Mouse (Mus musculus): ENCODE measurements around the gene Gsta2. TPM values are rescaled to one million over a fixed set of nuclear protein-coding genes. Genes with fewer than 3 reads are reported as not detected.
"Not testable (repeated sequence)": the region's sequence is repeated elsewhere in the genome, so short reads cannot be mapped to it uniquely, and the experiment has no call there.

Gsta2 gene
- polyA plus RNA-seq, 1 experiment from 2014 or later: not detected

DNA sequence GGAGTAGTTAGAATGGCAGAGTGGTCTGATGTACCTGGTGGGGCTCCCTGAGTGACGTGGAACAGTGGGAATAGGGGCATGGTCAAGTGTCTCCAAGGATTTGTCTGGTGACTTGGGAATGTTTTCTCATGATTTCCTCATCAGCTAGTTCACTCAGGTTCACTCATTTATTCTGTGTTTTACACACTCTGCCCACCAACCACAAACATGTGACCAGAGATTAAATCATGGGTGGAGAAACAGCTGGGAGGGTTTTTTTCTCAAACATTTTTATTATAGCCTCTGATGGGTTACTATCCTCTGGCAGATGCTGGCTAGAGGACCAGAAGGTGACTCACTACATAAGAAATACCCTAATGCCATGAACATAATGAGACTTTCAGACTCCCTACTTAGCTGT lies 57.4 kb downstream of the Gsta2 start:
- Histone ChIP-seq H3K27me3 (no peaks in the 10 kb centered on the region), H3K4me2 (no peak overlapping the region), H3K9ac (replicated peaks) (no peak overlapping the region), H3K9me3 (no peaks in the 10 kb centered on the region), H3K27ac (no peak overlapping the region), H3K4me3 (replicated peaks) (no peak overlapping the region), H3K4me1 (replicated peaks) (no peaks in the 10 kb centered on the region), H3K36me3 (no peaks in the 10 kb centered on the region)
- ATAC-seq (ENCODE audit: insufficient number of reproducible peaks, insufficient read depth, low FRiP score, low TSS enrichment, low read depth): no peak
- WGBS: 65% methylated on average over 1 of the region's 1 CpGs

GRCm38 (mm10) chr9:78296089-78296488 lies 59.5 kb downstream of the Gsta2 start:
- 13% methylated on average over 6 of the region's 6 CpGs for WGBS

DNA sequence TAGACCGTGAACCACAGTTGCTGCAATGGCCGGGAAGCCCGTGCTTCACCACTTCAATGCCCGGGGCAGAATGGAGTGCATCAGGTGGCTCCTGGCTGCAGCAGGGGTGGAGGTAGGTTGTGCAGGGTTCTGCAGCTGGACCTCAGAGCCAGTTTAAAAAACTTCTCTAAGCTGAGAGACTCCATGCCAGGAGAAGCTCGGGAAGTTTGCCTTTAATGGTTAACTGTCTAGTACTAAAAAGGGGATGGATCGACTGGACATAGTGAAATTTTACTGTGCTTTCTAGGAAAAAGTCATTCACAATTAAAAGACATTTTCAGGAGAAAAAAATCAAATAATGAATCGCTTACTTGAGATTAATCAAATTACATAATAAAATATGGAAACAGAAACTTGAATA lies 60.8 kb downstream of the Gsta2 start:
- H3K4me2 ChIP-seq; H3K27me3 ChIP-seq; H3K9ac ChIP-seq (replicated peaks); ATAC-seq (ENCODE audit: insufficient number of reproducible peaks, insufficient read depth, low FRiP score, low TSS enrichment, low read depth); H3K36me3 ChIP-seq; H3K4me1 ChIP-seq (replicated peaks); H3K9me3 ChIP-seq; H3K4me3 ChIP-seq (replicated peaks); H3K27ac ChIP-seq: not testable (repeated sequence)
- 78% methylated on average over 7 of the region's 7 CpGs for WGBS

More at GRCm38 (mm10) chr9:78296089-78296488, 59.5 kb downstream of the Gsta2 start:
- not testable (repeated sequence) for H3K4me3 ChIP-seq (replicated peaks); H3K4me1 ChIP-seq (replicated peaks); H3K36me3 ChIP-seq; H3K9me3 ChIP-seq; ATAC-seq (ENCODE audit: insufficient number of reproducible peaks, insufficient read depth, low FRiP score, low TSS enrichment, low read depth); H3K4me2 ChIP-seq; H3K27me3 ChIP-seq; H3K9ac ChIP-seq (replicated peaks); H3K27ac ChIP-seq

GRCm38 (mm10) chr9:78293683-78294082 lies 61.9 kb downstream of the Gsta2 start:
- not testable (repeated sequence) for H3K4me1 ChIP-seq (replicated peaks); H3K36me3 ChIP-seq; H3K9ac ChIP-seq (replicated peaks); H3K4me2 ChIP-seq; H3K27ac ChIP-seq; H3K9me3 ChIP-seq; ATAC-seq (ENCODE audit: insufficient number of reproducible peaks, insufficient read depth, low FRiP score, low TSS enrichment, low read depth); H3K27me3 ChIP-seq; H3K4me3 ChIP-seq (replicated peaks)
- 69% methylated on average over 1 of the region's 1 CpGs for WGBS

DNA sequence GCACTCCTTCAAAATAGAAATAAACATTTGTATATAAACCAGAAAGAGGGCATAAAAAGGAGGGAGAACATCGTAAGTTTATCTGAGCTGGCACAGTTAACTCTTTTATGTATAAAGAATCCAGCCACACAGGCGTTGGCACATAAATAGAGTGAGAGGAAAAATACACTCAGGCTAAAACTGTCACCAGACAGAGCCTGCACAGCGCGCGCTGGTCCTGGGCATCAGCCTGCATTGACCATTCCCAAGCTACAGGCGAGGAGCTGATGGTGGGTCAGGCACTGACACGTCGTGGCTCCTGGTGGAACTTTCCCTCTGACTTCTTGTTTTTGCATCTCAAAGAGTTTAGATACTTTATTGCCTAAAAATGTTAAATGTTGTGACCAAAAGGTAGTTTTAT lies 63.1 kb downstream of the Gsta2 start:
- not testable (repeated sequence) for H3K4me2 ChIP-seq; H3K4me1 ChIP-seq (replicated peaks); H3K4me3 ChIP-seq (replicated peaks); H3K9me3 ChIP-seq; H3K9ac ChIP-seq (replicated peaks); H3K27me3 ChIP-seq; ATAC-seq (ENCODE audit: insufficient number of reproducible peaks, insufficient read depth, low FRiP score, low TSS enrichment, low read depth); H3K27ac ChIP-seq; H3K36me3 ChIP-seq
- 68% methylated on average over 8 of the region's 8 CpGs for WGBS

DNA sequence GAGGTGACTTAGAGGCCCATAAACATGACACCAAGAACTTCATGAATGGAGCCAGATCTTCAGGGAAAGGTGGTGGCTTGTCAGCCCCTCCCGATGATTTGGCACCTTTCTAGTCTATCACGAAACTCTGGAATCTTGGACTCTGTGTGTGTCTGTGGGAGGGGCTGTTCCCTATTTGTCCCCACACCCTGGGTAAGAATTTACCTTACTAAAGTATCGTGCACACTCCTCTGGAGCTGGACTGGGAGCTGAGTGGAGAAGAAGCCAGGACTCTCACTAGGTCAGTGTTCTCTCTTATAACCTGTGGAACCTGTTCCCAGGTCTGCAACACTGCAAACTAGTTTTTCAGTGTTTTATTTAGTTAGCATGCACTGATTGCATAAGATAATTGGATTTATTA lies 65.9 kb downstream of the Gsta2 start, which contains the start of gene Gm10639:
Gene Gm10639 (plus strand): TSS at position 201 of the 400 bp plus-strand sequence.
- not testable (repeated sequence) for H3K9ac ChIP-seq (replicated peaks); H3K9me3 ChIP-seq; H3K27ac ChIP-seq; H3K4me3 ChIP-seq (replicated peaks); H3K4me1 ChIP-seq (replicated peaks); H3K27me3 ChIP-seq; ATAC-seq (ENCODE audit: insufficient number of reproducible peaks, insufficient read depth, low FRiP score, low TSS enrichment, low read depth); H3K4me2 ChIP-seq; H3K36me3 ChIP-seq
- WGBS: 89% methylated on average over 3 of the region's 3 CpGs

GRCm38 (mm10) chr9:78289063-78289462 lies 66.5 kb downstream of the Gsta2 start:
- not testable (repeated sequence) for H3K27ac ChIP-seq; H3K9ac ChIP-seq (replicated peaks); ATAC-seq (ENCODE audit: insufficient number of reproducible peaks, insufficient read depth, low FRiP score, low TSS enrichment, low read depth); H3K9me3 ChIP-seq; H3K4me3 ChIP-seq (replicated peaks); H3K27me3 ChIP-seq; H3K4me1 ChIP-seq (replicated peaks); H3K4me2 ChIP-seq; H3K36me3 ChIP-seq
- 85% methylated on average over 1 of the region's 1 CpGs for WGBS

GRCm38 (mm10) chr9:78282002-78282711 lies 73.4 kb downstream of the Gsta2 start:
- H3K9me3 ChIP-seq; H3K4me3 ChIP-seq (replicated peaks); H3K4me2 ChIP-seq; H3K9ac ChIP-seq (replicated peaks); H3K36me3 ChIP-seq; H3K27me3 ChIP-seq; ATAC-seq (ENCODE audit: insufficient number of reproducible peaks, insufficient read depth, low FRiP score, low TSS enrichment, low read depth); H3K27ac ChIP-seq; H3K4me1 ChIP-seq (replicated peaks): not testable (repeated sequence)
- WGBS: 82% methylated on average over 4 of the region's 4 CpGs

Other genes starting within 250 kb of the Gsta2 start
- gene Fbxo9, start 246.7 kb downstream of the Gsta2 start, polyA plus RNA-seq (2016; fragmentation: Nextera tagmentation; extraction: Ambion mirVana): 40.6 and 41.4 TPM in 2 replicates
- 35.1 and 37.8 TPM in 2 replicates for gene Ick, start 246.6 kb downstream of the Gsta2 start, polyA plus RNA-seq (2016; fragmentation: Nextera tagmentation; extraction: Ambion mirVana)
- gene Gsta4, start 173.0 kb downstream of the Gsta2 start, polyA plus RNA-seq (2016; fragmentation: Nextera tagmentation; extraction: Ambion mirVana): 133 and 140 TPM in 2 replicates
- gene Gsta1, start 125.1 kb downstream of the Gsta2 start, polyA plus RNA-seq (2016; fragmentation: Nextera tagmentation; extraction: Ambion mirVana): not detected in 2 replicates
- gene Gm3776, start 98.7 kb downstream of the Gsta2 start, polyA plus RNA-seq (2016; fragmentation: Nextera tagmentation; extraction: Ambion mirVana): not detected in 2 replicates
- not detected in 2 replicates for gene Gm10639, start 65.9 kb downstream of the Gsta2 start, polyA plus RNA-seq (2016; fragmentation: Nextera tagmentation; extraction: Ambion mirVana)
- not detected in 2 replicates for gene Omt2a, start 41.0 kb downstream of the Gsta2 start, polyA plus RNA-seq (2016; fragmentation: Nextera tagmentation; extraction: Ambion mirVana)
- not detected in 2 replicates for gene Omt2b, start 28.2 kb downstream of the Gsta2 start, polyA plus RNA-seq (2016; fragmentation: Nextera tagmentation; extraction: Ambion mirVana)
- 0.37 and 1.3 TPM in 2 replicates for gene Dppa5a, start 12.4 kb upstream of the Gsta2 start, polyA plus RNA-seq (2016; fragmentation: Nextera tagmentation; extraction: Ambion mirVana)
- 2.5 and 3.0 TPM in 2 replicates for gene Ooep, start 22.9 kb upstream of the Gsta2 start, polyA plus RNA-seq (2016; fragmentation: Nextera tagmentation; extraction: Ambion mirVana)
- gene Ddx43, start 40.0 kb upstream of the Gsta2 start, polyA plus RNA-seq (2016; fragmentation: Nextera tagmentation; extraction: Ambion mirVana): 0.30 and 0.54 TPM in 2 replicates
- gene Cgas, start 87.4 kb upstream of the Gsta2 start, polyA plus RNA-seq (2016; fragmentation: Nextera tagmentation; extraction: Ambion mirVana): 1.7 TPM in 2 replicates
- gene Mto1, start 92.4 kb upstream of the Gsta2 start, polyA plus RNA-seq (2016; fragmentation: Nextera tagmentation; extraction: Ambion mirVana): 20.3 and 23.5 TPM in 2 replicates
- gene Gm17324, start 93.0 kb upstream of the Gsta2 start, polyA plus RNA-seq (2016; fragmentation: Nextera tagmentation; extraction: Ambion mirVana): 0.79 and 0.88 TPM in 2 replicates
- gene Eef1a1, start 133.4 kb upstream of the Gsta2 start, polyA plus RNA-seq (2016; fragmentation: Nextera tagmentation; extraction: Ambion mirVana): 4,104 and 4,228 TPM in 2 replicates
- 17.3 and 18.2 TPM in 2 replicates for gene Slc17a5, start 232.3 kb upstream of the Gsta2 start, polyA plus RNA-seq (2016; fragmentation: Nextera tagmentation; extraction: Ambion mirVana)

All from limb, embryonic 12.5 days (tissue).